Mouse (Mus musculus) yolk sac, embryonic 10.5 days (tissue): ENCODE data around the gene Ptprg.

Experiments
- DNase-seq: peaks from one replicate; pipeline ENCODE4 v3.0.0-alpha.2; 2017; ENCODE audit warnings: low spot score

The Ptprg gene

GRCm38 (mm10) chr14:12145919-12146318 is 592.6 kb downstream of the Ptprg start:
- DNase-seq: no peak

- no peak for DNase-seq
Measured at GRCm38 (mm10) chr14:12149529-12149928, 596.2 kb downstream of the Ptprg start.

GRCm38 (mm10) chr14:12151927-12152326 is 598.6 kb downstream of the Ptprg start:
- DNase-seq: no peak

- DNase-seq: no peak
Measured at GRCm38 (mm10) chr14:12152748-12153147, 599.4 kb downstream of the Ptprg start.

GRCm38 (mm10) chr14:12153599-12153998 is 600.3 kb downstream of the Ptprg start:
- no peak for DNase-seq

GRCm38 (mm10) chr14:12161738-12162310 is 608.5 kb downstream of the Ptprg start:
- no peak for DNase-seq

GRCm38 (mm10) chr14:12162331-12162854 is 609.1 kb downstream of the Ptprg start:
- no peak for DNase-seq

GRCm38 (mm10) chr14:12163196-12163595 is 609.9 kb downstream of the Ptprg start:
- DNase-seq: no peak

GRCm38 (mm10) chr14:12167215-12167614 is 613.9 kb downstream of the Ptprg start:
- DNase-seq: no peak

- no peak for DNase-seq
Measured at GRCm38 (mm10) chr14:12167651-12168050, 614.3 kb downstream of the Ptprg start.

GRCm38 (mm10) chr14:12177436-12177835 is 624.1 kb downstream of the Ptprg start:
- DNase-seq: no peak

- no peak for DNase-seq
Measured at GRCm38 (mm10) chr14:12178645-12179044, 625.3 kb downstream of the Ptprg start.

- no peak for DNase-seq
Measured at GRCm38 (mm10) chr14:12180116-12180515, 626.8 kb downstream of the Ptprg start.

- DNase-seq: no peak
Measured at GRCm38 (mm10) chr14:12185040-12185439, 631.7 kb downstream of the Ptprg start.

- DNase-seq: no peak
Measured at GRCm38 (mm10) chr14:12188352-12188751, 635.0 kb downstream of the Ptprg start.

- DNase-seq: no peak
Measured at GRCm38 (mm10) chr14:12189266-12189665, 635.9 kb downstream of the Ptprg start.

- DNase-seq: no peak
Measured at GRCm38 (mm10) chr14:12189717-12190600, 636.6 kb downstream of the Ptprg start.

- DNase-seq: no peak
Measured at GRCm38 (mm10) chr14:12191076-12191475, 637.7 kb downstream of the Ptprg start.

- no peak for DNase-seq
Measured at GRCm38 (mm10) chr14:12198735-12199134, 645.4 kb downstream of the Ptprg start.

- no peak for DNase-seq
Measured at GRCm38 (mm10) chr14:12199956-12200950, 646.9 kb downstream of the Ptprg start.

GRCm38 (mm10) chr14:12202214-12202613 is 648.9 kb downstream of the Ptprg start:
- DNase-seq: no peak

GRCm38 (mm10) chr14:12203081-12203480 is 649.7 kb downstream of the Ptprg start:
- no peak for DNase-seq
